Mouse (Mus musculus) layer of hippocampus, adult 9-11 months (tissue): ENCODE results near the gene Pip5k1c.

Experiments used
- DNase-seq: peaks from one replicate; pipeline ENCODE4 v3.0.0; 2022

The Pip5k1c gene

GRCm38 (mm10) chr10:81351678-81352291 lies 59.0 kb downstream of the Pip5k1c start:
- no peak for DNase-seq

GRCm38 (mm10) chr10:81354738-81355477 lies 62.1 kb downstream of the Pip5k1c start:
- no peak for DNase-seq

- no peak for DNase-seq
Measured at GRCm38 (mm10) chr10:81355533-81355932, 62.8 kb downstream of the Pip5k1c start.

GRCm38 (mm10) chr10:81356352-81356990 lies 63.7 kb downstream of the Pip5k1c start:
- peak; percentile 83 for DNase-seq

- DNase-seq = peak; percentile 90
Measured at GRCm38 (mm10) chr10:81356991-81357844, 64.5 kb downstream of the Pip5k1c start, which contains the start of gene Mfsd12. Mfsd12 (plus strand) TSS chr10:81357491.

GRCm38 (mm10) chr10:81358209-81358608 lies 65.4 kb downstream of the Pip5k1c start:
- DNase-seq = no peak

GRCm38 (mm10) chr10:81358841-81359240 lies 66.1 kb downstream of the Pip5k1c start:
- DNase-seq = no peak

GRCm38 (mm10) chr10:81360721-81361120 lies 68.0 kb downstream of the Pip5k1c start:
- no peak for DNase-seq

GRCm38 (mm10) chr10:81362336-81362949 lies 69.7 kb downstream of the Pip5k1c start:
- DNase-seq = no peak

- no peak for DNase-seq
Measured at GRCm38 (mm10) chr10:81363436-81364346, 70.9 kb downstream of the Pip5k1c start.

- DNase-seq = no peak
Measured at GRCm38 (mm10) chr10:81364666-81365065, 71.9 kb downstream of the Pip5k1c start.

- peak; percentile 67 for DNase-seq
Measured at GRCm38 (mm10) chr10:81365073-81365472, 72.3 kb downstream of the Pip5k1c start.

- no peak for DNase-seq
Measured at GRCm38 (mm10) chr10:81365672-81366476, 73.1 kb downstream of the Pip5k1c start, which contains the start of gene 4930404N11Rik. 4930404N11Rik (minus strand) TSS chr10:81365816.

GRCm38 (mm10) chr10:81366477-81367206 lies 73.9 kb downstream of the Pip5k1c start:
- no peak for DNase-seq

GRCm38 (mm10) chr10:81367207-81367495 lies 74.4 kb downstream of the Pip5k1c start:
- DNase-seq = no peak
